Mouse (Mus musculus): ENCODE measurements around the gene Napb. TPM values are rescaled to one million over a fixed set of nuclear protein-coding genes. Genes with fewer than 3 reads are reported as not detected.
"Not testable (repeated sequence)": the region's sequence is repeated elsewhere in the genome, so short reads cannot be mapped to it uniquely, and the experiment has no call there.

The Napb gene
- polyA plus RNA-seq (2015; fragmentation: Nextera tagmentation; extraction: Ambion mirVana): 2.2 and 2.4 TPM in 2 replicates

DNA sequence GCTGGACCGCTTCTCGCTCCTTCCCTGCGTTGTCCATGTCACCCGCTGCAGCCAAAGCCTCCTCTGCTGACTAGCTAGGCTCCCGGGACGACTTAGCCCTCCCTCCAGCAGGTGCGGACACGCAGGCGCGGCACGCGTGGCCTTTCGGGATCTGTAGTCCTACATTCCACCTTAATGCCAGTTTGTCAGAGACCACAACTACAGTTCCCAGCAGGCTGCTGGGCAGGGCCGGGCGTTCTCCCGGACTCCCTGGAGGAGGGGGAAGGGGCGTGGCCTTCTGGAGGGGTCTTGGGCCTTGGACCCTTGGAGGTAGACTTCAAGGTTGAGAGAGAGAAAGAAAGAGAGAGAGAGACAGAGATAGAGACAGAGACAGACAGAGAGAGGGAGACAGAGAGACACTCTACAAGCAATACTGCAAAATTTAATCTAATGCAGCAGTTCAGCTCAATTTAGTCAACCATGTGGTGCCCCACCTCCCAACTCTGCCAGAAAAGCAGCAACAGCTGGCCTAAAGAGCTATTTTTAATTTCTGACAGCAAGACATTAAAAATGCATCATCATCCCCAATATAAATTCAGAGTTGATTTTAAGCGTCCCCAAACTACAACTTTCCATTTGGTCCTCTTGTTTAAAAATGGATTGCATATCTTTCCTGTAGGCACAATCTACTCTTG lies at the start of gene Napb:
Gene Napb (minus strand): TSS at position 141 of the 674 bp plus-strand sequence.
- Histone ChIP-seq H3K27me3 (replicated peaks; ENCODE audit: control insufficient read depth, insufficient read depth, low read length) (no peaks in the 10 kb centered on the region), H3K4me1 (replicated peaks; ENCODE audit: control insufficient read depth, insufficient read depth, low read length) (no peaks in the 10 kb centered on the region), H3K9ac (ENCODE audit: low read depth, low read length) (peak within 1 kb of the TSS; percentile 63), H3K4me2 (replicated peaks; ENCODE audit: low read depth) (peak within 1 kb of the TSS; percentile 98), H3K9me3 (ENCODE audit: control insufficient read depth) (no peaks in the 10 kb centered on the region), H3K27ac (ENCODE audit: low read depth, low read length) (no peak within 1 kb of the TSS), H3K4me3 (ENCODE audit: low read depth, low read length) (peak within 1 kb of the TSS; percentile 74), H3K36me3 (ENCODE audit: control insufficient read depth, insufficient read depth) (no peaks in the 10 kb centered on the region)
- TF ChIP-seq CTCF (IDR thresholded peaks at IDR 0.05; ENCODE audit: low read depth): no peak
- WGBS: 4% methylated on average over 18 of the region's 18 CpGs
- peak; percentile 98 for ATAC-seq

DNA sequence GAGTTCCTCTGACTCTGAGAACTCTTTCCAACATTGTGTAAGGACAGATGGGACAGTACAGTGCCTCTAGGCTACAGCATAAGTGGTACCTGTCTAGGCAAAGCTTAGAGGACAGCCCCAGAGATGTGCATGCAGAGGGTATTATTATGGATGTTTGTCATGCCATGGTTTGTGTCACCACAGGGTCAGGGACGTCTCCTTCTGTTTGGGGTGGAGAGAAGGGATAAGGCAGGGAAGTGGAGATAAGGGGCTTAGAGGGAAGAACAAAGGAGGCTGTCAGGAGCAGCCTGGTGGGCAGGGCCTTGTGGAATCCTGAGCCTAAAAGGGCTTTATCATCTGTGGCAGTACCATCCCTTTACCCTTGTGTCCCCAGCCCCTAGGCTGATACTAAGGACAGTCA lies 49.4 kb upstream of the Napb start, which contains the start of gene 8030411F24Rik:
Gene 8030411F24Rik (plus strand): TSS at position 301 of the 400 bp plus-strand sequence.
- H3K36me3 ChIP-seq (ENCODE audit: control insufficient read depth, insufficient read depth): no peaks in the 10 kb centered on the region
- H3K27me3 ChIP-seq (replicated peaks; ENCODE audit: control insufficient read depth, insufficient read depth, low read length): no peaks in the 10 kb centered on the region
- no peak for TF ChIP-seq CTCF (IDR thresholded peaks at IDR 0.05; ENCODE audit: low read depth)
- H3K9me3 ChIP-seq (ENCODE audit: control insufficient read depth): no peaks in the 10 kb centered on the region
- no peak within 1 kb of the TSS for H3K27ac ChIP-seq (ENCODE audit: low read depth, low read length)
- 13% methylated on average over 1 of the region's 1 CpGs for WGBS
- no peaks in the 10 kb centered on the region for H3K4me1 ChIP-seq (replicated peaks; ENCODE audit: control insufficient read depth, insufficient read depth, low read length)
- H3K9ac ChIP-seq (ENCODE audit: low read depth, low read length): no peak within 1 kb of the TSS
- H3K4me3 ChIP-seq (ENCODE audit: low read depth, low read length): no peak within 1 kb of the TSS
- ATAC-seq: no peak
- no peak within 1 kb of the TSS for H3K4me2 ChIP-seq (replicated peaks; ENCODE audit: low read depth)

DNA sequence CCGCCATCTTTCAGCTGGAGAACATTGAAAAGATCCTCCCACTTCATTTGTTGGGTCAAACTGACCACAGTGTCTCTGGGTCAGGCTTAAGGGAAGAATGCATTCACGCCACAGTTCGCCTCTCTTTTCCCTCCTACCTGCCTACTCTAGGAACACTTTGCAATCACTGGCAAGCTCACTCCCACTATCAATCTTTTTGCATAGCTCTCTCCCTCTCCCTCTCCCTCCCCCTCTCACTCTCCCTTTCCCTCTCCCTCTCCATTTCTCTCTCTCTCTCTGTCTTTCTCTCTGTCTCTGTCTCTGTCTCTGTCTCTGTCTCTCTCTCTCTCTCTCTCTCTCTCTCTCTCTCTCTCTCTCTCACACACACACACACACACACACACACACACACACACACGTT lies 39.1 kb upstream of the Napb start, which contains the start of gene Cst11:
Gene Cst11 (minus strand): TSS at position 101 of the 400 bp plus-strand sequence.
- ATAC-seq; H3K9ac ChIP-seq (ENCODE audit: low read depth, low read length); H3K27me3 ChIP-seq (replicated peaks; ENCODE audit: control insufficient read depth, insufficient read depth, low read length); H3K4me1 ChIP-seq (replicated peaks; ENCODE audit: control insufficient read depth, insufficient read depth, low read length); H3K4me3 ChIP-seq (ENCODE audit: low read depth, low read length); H3K36me3 ChIP-seq (ENCODE audit: control insufficient read depth, insufficient read depth); H3K4me2 ChIP-seq (replicated peaks; ENCODE audit: low read depth); H3K9me3 ChIP-seq (ENCODE audit: control insufficient read depth); H3K27ac ChIP-seq (ENCODE audit: low read depth, low read length): not testable (repeated sequence)
- WGBS: 90% methylated on average over 4 of the region's 4 CpGs

DNA sequence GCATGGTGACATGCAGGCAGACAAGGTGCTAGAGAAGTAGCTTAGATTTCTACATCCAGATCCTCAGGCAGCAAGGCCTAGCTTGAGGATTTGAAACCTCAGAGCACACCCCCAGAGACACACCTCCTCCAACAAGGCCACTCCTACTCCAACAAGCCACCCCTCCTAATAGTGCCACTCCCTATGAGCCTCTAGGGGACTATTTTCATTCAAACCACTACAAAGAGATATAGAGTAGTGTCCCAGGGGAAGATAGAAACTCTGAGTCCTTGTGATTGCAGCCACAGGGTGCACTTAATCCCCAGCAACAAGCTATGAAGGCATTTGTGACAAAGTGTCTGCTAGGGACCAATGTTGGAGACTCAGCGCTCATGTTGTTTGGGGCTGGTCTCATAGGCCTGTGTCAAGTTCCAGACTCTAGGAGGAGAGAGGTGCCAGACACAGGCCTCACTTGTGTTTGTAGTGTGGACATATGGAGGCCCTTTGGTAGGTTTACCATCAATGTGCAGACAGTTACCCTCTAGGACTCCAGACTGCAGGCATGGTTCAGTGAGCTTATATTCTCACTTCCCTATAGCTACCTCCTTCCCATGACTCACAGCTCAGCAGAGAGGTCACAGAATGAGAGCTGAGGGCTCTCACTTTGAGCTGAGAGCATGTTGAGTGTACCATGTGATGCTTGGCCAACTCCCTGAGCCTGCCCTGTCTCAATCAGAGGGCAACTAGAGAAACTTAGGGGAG lies 31.6 kb upstream of the Napb start:
- no peaks in the 10 kb centered on the region for H3K27me3 ChIP-seq (replicated peaks; ENCODE audit: control insufficient read depth, insufficient read depth, low read length)
- 100% methylated on average over 1 of the region's 1 CpGs for WGBS
- no peak overlapping the region for H3K27ac ChIP-seq (ENCODE audit: low read depth, low read length)
- no peaks in the 10 kb centered on the region for H3K4me1 ChIP-seq (replicated peaks; ENCODE audit: control insufficient read depth, insufficient read depth, low read length)
- no peaks in the 10 kb centered on the region for H3K9me3 ChIP-seq (ENCODE audit: control insufficient read depth)
- no peak overlapping the region for H3K4me3 ChIP-seq (ENCODE audit: low read depth, low read length)
- ATAC-seq: no peak
- no peak for TF ChIP-seq CTCF (IDR thresholded peaks at IDR 0.05; ENCODE audit: low read depth)
- no peak overlapping the region for H3K9ac ChIP-seq (ENCODE audit: low read depth, low read length)
- no peaks in the 10 kb centered on the region for H3K36me3 ChIP-seq (ENCODE audit: control insufficient read depth, insufficient read depth)
- no peak overlapping the region for H3K4me2 ChIP-seq (replicated peaks; ENCODE audit: low read depth)

DNA sequence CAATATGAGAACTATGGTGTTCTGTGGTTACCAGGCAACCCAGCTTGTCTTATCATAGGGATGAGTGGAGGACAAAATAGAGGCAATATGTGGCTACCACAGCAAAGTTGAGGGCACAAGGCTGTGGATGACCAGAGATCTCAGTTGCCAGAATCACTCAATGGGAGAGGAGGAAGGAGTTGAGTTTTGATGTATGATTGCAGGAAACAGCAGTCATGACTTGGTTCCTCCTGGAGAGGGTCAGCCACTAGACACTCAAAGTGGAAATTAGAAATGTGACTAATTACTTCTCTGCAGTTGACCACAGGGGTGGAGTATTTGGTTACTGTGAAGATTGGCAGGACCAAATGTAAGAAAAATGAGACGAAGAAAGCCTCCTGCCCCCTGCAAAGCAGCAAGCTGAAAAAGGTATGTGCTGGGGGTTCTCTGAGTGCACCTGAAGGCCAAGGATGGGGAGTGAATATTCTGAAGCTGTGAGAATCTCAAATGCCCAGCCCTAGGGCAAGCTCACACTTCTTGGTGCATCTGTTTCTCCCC lies 22.1 kb upstream of the Napb start:
- Histone ChIP-seq H3K27ac (ENCODE audit: low read depth, low read length) (no peak overlapping the region), H3K4me1 (replicated peaks; ENCODE audit: control insufficient read depth, insufficient read depth, low read length) (no peaks in the 10 kb centered on the region), H3K27me3 (replicated peaks; ENCODE audit: control insufficient read depth, insufficient read depth, low read length) (no peaks in the 10 kb centered on the region), H3K4me3 (ENCODE audit: low read depth, low read length) (no peak overlapping the region), H3K9me3 (ENCODE audit: control insufficient read depth) (no peaks in the 10 kb centered on the region), H3K36me3 (ENCODE audit: control insufficient read depth, insufficient read depth) (no peaks in the 10 kb centered on the region), H3K9ac (ENCODE audit: low read depth, low read length) (no peak overlapping the region), H3K4me2 (replicated peaks; ENCODE audit: low read depth) (no peak overlapping the region)
- WGBS: 67% methylated on average over 1 of the region's 1 CpGs
- no peak for TF ChIP-seq CTCF (IDR thresholded peaks at IDR 0.05; ENCODE audit: low read depth)
- ATAC-seq: no peak
